Mouse (Mus musculus): ENCODE measurements at regions not wholly inside any gene's neighbourhood (a gene's known extent, or its start where the extent isn't known, plus 50 kb on each side); places are given as distances from the start of the nearest gene placed in this dataset.
A peak's percentile ranks its signal among the peaks of the same experiment; 100 is the strongest.
"Not testable (repeated sequence)": the region's sequence is repeated elsewhere in the genome, so short reads cannot be mapped to it uniquely, and the experiment has no call there.

DNA sequence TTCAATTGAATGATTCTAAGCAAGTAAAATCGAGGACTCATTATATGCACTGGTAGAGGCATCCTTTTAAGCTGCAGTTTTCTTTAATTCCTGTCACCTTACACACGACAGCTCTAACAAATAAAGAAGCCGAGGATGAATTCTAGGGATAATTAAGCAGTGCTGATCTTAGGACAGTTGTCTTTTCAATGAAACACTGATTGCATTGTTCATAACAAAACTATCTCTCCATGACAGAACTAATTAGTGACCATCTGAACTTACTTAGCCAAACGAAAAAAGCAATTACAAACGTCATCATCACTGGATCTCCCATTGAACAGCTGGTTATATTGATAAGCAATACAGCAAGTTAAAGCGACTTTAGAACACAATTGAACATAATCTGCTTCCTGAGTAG, 1579.7 kb upstream of the G6pd2 start:
- Histone ChIP-seq H3K9me3 (ENCODE audit: control insufficient read depth, insufficient read depth, low read depth, low read length) (no peaks in the 10 kb centered on the region), H3K36me3 (ENCODE audit: control insufficient read depth, insufficient read depth, low read length, poor library complexity, severe bottlenecking) (no peaks in the 10 kb centered on the region), H3K4me1 (ENCODE audit: control insufficient read depth in 2 of 2, insufficient read depth in 2 of 2, low read length in 2 of 2, poor library complexity in 1 of 2) (no peaks in the 10 kb centered on the region), H3K27ac (ENCODE audit: insufficient read depth, low read depth, low read length, poor library complexity, severe bottlenecking) (no peak overlapping the region), H3K4me3 (ENCODE audit: insufficient read depth in 1 of 2, low read depth in 1 of 2, low read length in 2 of 2, poor library complexity in 1 of 2, severe bottlenecking in 1 of 2) (no peak overlapping the region), H3K9ac (ENCODE audit: insufficient read depth, low read depth, low read length, poor library complexity, severe bottlenecking) (no peak overlapping the region)
- in situ Hi-C loops (cut with MboI; ENCODE audit: low sequenced_read_pairs in 2 of 2, unreplicated experiment in 2 of 2) = no loop called here
- no peak for DNase-seq (ENCODE audit: low read depth, low spot score)
- no peak for TF ChIP-seq CHD2 (IDR thresholded peaks at IDR 0.05; ENCODE audit: low read depth, low read length)
- no peak for TF ChIP-seq ZC3H11A (IDR thresholded peaks at IDR 0.05; ENCODE audit: borderline replicate concordance, low read depth, low read length)
- no peak for TF ChIP-seq ZNF384 (IDR thresholded peaks at IDR 0.05; ENCODE audit: low read depth, low read length)
- no peak for TF ChIP-seq MAFK (IDR thresholded peaks at IDR 0.05; ENCODE audit: insufficient read depth, low read depth, low read length)
- no peak for TF ChIP-seq HCFC1 (IDR thresholded peaks at IDR 0.05; ENCODE audit: borderline replicate concordance, insufficient read depth, low read length)

DNA sequence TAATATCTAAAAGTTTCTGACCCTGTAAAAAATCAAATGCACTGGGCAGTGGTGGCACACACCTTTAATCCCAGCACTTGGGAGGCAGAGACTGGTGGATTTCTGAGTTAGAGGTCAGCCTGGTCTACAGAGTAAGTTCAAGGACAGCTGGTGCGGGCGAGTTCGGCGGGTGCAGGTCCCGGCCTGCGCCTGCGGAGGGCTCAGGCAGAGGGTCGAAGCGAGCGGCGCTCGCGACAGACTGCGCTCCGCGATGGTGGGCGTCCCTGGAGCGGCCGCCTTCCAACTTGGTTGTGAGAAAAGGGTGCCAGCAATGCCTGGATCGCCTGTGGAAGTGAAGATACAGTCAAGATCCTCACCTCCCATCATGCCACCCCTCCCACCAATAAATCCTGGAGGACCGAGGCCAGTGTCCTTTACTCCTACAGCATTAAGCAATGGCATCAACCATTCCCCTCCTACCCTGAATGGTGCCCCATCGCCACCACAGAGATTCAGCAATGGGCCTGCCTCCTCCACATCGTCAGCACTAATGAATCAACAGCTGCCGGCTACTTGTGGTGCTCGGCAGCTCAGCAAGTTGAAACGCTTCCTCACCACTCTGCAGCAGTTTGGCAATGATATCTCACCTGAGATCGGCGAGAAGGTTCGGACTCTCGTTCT, 1577.3 kb upstream of the G6pd2 start:
- in situ Hi-C loops (cut with MboI; ENCODE audit: low sequenced_read_pairs in 2 of 2, unreplicated experiment in 2 of 2); H3K27ac ChIP-seq (ENCODE audit: insufficient read depth, low read depth, low read length, poor library complexity, severe bottlenecking); H3K4me1 ChIP-seq (ENCODE audit: control insufficient read depth in 2 of 2, insufficient read depth in 2 of 2, low read length in 2 of 2, poor library complexity in 1 of 2); H3K36me3 ChIP-seq (ENCODE audit: control insufficient read depth, insufficient read depth, low read length, poor library complexity, severe bottlenecking); DNase-seq (ENCODE audit: low read depth, low spot score); H3K9me3 ChIP-seq (ENCODE audit: control insufficient read depth, insufficient read depth, low read depth, low read length); H3K9ac ChIP-seq (ENCODE audit: insufficient read depth, low read depth, low read length, poor library complexity, severe bottlenecking): not testable (repeated sequence)
- H3K4me3 ChIP-seq (ENCODE audit: insufficient read depth in 1 of 2, low read depth in 1 of 2, low read length in 2 of 2, poor library complexity in 1 of 2, severe bottlenecking in 1 of 2) = peak overlapping the region in 1 of 2 experiments; percentile 28; a peak in 1 of 4 replicates

DNA sequence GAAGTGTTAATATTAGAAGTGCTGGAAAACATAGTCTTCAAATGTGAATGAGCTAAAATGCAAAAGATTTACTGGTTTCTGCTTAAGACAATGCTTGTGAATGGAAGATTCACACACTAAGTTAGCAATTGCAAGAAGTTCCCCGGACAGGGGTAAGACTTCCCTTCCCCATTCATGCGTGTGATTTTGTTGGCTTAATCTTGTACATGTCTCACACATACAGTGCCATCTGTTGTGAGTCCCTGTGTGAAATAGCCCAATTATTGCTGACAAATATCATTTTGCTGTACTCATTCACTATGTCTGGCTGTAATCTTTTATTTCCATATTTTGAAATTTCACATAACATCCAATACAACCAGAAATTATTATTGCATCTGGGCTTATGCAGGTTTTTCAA, 1564.4 kb upstream of the G6pd2 start:
- in situ Hi-C loops (cut with MboI; ENCODE audit: low sequenced_read_pairs in 2 of 2, unreplicated experiment in 2 of 2) = no loop called here

DNA sequence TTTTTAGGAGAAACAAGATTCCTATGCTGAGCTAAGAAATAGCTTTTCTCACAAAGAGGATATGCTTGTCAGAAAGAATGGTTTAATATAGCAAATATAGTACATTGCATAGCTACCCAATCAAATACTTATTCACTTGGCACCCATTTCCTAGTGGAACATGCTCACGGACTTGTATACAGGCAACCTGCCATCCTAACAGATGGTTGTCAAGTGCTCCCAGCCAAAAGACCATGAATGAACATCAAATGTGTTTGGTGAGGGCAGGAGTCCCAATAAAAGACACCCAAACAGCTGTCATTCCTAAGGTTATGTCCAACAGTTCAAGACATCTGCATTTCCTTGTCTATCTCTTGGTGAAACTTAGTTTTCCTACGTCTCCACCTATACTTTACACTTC, 1531.9 kb upstream of the G6pd2 start:
- in situ Hi-C loops (cut with MboI; ENCODE audit: low sequenced_read_pairs in 2 of 2, unreplicated experiment in 2 of 2) = no loop called here
- DNase-seq (ENCODE audit: low read depth, low spot score) = no peak
- TF ChIP-seq HCFC1 (IDR thresholded peaks at IDR 0.05; ENCODE audit: borderline replicate concordance, insufficient read depth, low read length) = no peak
- TF ChIP-seq CHD2 (IDR thresholded peaks at IDR 0.05; ENCODE audit: low read depth, low read length) = no peak
- no peak for TF ChIP-seq ZC3H11A (IDR thresholded peaks at IDR 0.05; ENCODE audit: borderline replicate concordance, low read depth, low read length)
- no peak for TF ChIP-seq ZNF384 (IDR thresholded peaks at IDR 0.05; ENCODE audit: low read depth, low read length)
- TF ChIP-seq MAFK (IDR thresholded peaks at IDR 0.05; ENCODE audit: insufficient read depth, low read depth, low read length) = no peak

More for the DNA sequence above, 1564.4 kb upstream of the G6pd2 start:
- no peaks in the 10 kb centered on the region for H3K36me3 ChIP-seq (ENCODE audit: control insufficient read depth, insufficient read depth, low read length, poor library complexity, severe bottlenecking)
- H3K9me3 ChIP-seq (ENCODE audit: control insufficient read depth, insufficient read depth, low read depth, low read length) = no peaks in the 10 kb centered on the region
- TF ChIP-seq ZC3H11A (IDR thresholded peaks at IDR 0.05; ENCODE audit: borderline replicate concordance, low read depth, low read length) (no peak), CHD2 (IDR thresholded peaks at IDR 0.05; ENCODE audit: low read depth, low read length) (no peak), MAFK (IDR thresholded peaks at IDR 0.05; ENCODE audit: insufficient read depth, low read depth, low read length) (no peak), ZNF384 (IDR thresholded peaks at IDR 0.05; ENCODE audit: low read depth, low read length) (no peak), HCFC1 (IDR thresholded peaks at IDR 0.05; ENCODE audit: borderline replicate concordance, insufficient read depth, low read length) (no peak)
- H3K9ac ChIP-seq (ENCODE audit: insufficient read depth, low read depth, low read length, poor library complexity, severe bottlenecking) = no peak overlapping the region
- no peak overlapping the region for H3K27ac ChIP-seq (ENCODE audit: insufficient read depth, low read depth, low read length, poor library complexity, severe bottlenecking)
- no peak overlapping the region for H3K4me3 ChIP-seq (ENCODE audit: insufficient read depth in 1 of 2, low read depth in 1 of 2, low read length in 2 of 2, poor library complexity in 1 of 2, severe bottlenecking in 1 of 2)
- DNase-seq (ENCODE audit: low read depth, low spot score) = no peak
- no peaks in the 10 kb centered on the region for H3K4me1 ChIP-seq (ENCODE audit: control insufficient read depth in 2 of 2, insufficient read depth in 2 of 2, low read length in 2 of 2, poor library complexity in 1 of 2)

More for the DNA sequence above, 1531.9 kb upstream of the G6pd2 start:
- Histone ChIP-seq H3K4me3 (ENCODE audit: insufficient read depth in 1 of 2, low read depth in 1 of 2, low read length in 2 of 2, poor library complexity in 1 of 2, severe bottlenecking in 1 of 2) (no peak overlapping the region), H3K27ac (ENCODE audit: insufficient read depth, low read depth, low read length, poor library complexity, severe bottlenecking) (no peak overlapping the region), H3K9ac (ENCODE audit: insufficient read depth, low read depth, low read length, poor library complexity, severe bottlenecking) (no peak overlapping the region), H3K4me1 (ENCODE audit: control insufficient read depth in 2 of 2, insufficient read depth in 2 of 2, low read length in 2 of 2, poor library complexity in 1 of 2) (no peaks in the 10 kb centered on the region), H3K9me3 (ENCODE audit: control insufficient read depth, insufficient read depth, low read depth, low read length) (no peaks in the 10 kb centered on the region), H3K36me3 (ENCODE audit: control insufficient read depth, insufficient read depth, low read length, poor library complexity, severe bottlenecking) (no peaks in the 10 kb centered on the region)
